Mouse (Mus musculus) brain, embryonic 14.5 days (tissue): ENCODE data around the gene Scyl2.

Source experiments
- CTCF ChIP-seq: fragments of 200-500 bp; IDR thresholded peaks from 2 replicates; pipeline ENCODE4 v1.5.1; 2012; ENCODE audit warnings: inconsistent platforms, mild to moderate bottlenecking, moderate library complexity, borderline replicate concordance; ENCODE audit not compliant: insufficient read depth, insufficient read length; ENCODE audit errors: extremely low read depth
- POLR2A ChIP-seq: fragments of 200-500 bp; IDR thresholded peaks from 2 replicates; pipeline ENCODE4 v1.6.1; 2012; ENCODE audit warnings: mild to moderate bottlenecking, inconsistent platforms, borderline replicate concordance; ENCODE audit not compliant: poor library complexity, insufficient read depth, insufficient read length, severe bottlenecking; ENCODE audit errors: extremely low read depth

- no peak for TF ChIP-seq CTCF
- no peak for TF ChIP-seq POLR2A
Measured at GRCm38 (mm10) chr10:89652912-89653311, 33.2 kb downstream of the Scyl2 start.
